Mouse (Mus musculus) brain, embryonic 14.5 days (tissue): ENCODE data around the gene Dclre1a.

Source experiments
- CTCF ChIP-seq: fragments of 200-500 bp; IDR thresholded peaks from 2 replicates; pipeline ENCODE4 v1.5.1; 2012; ENCODE audit warnings: inconsistent platforms, mild to moderate bottlenecking, moderate library complexity, borderline replicate concordance; ENCODE audit not compliant: insufficient read depth, insufficient read length; ENCODE audit errors: extremely low read depth
- POLR2A ChIP-seq: fragments of 200-500 bp; IDR thresholded peaks from 2 replicates; pipeline ENCODE4 v1.6.1; 2012; ENCODE audit warnings: mild to moderate bottlenecking, inconsistent platforms, borderline replicate concordance; ENCODE audit not compliant: poor library complexity, insufficient read depth, insufficient read length, severe bottlenecking; ENCODE audit errors: extremely low read depth

GRCm38 (mm10) chr19:56583785-56584184 lies 35.8 kb upstream of the Dclre1a start:
- no peak for TF ChIP-seq CTCF
- no peak for TF ChIP-seq POLR2A
